Mouse (Mus musculus) liver (tissue): Measurements from ENCODE around the gene F2rl2.

ENCODE experiments used
- DNase-seq: peaks from one replicate; pipeline ENCODE4 v3.0.0-alpha.2; 2020; ENCODE audit warnings: mixed read lengths

Gene F2rl2

DNA sequence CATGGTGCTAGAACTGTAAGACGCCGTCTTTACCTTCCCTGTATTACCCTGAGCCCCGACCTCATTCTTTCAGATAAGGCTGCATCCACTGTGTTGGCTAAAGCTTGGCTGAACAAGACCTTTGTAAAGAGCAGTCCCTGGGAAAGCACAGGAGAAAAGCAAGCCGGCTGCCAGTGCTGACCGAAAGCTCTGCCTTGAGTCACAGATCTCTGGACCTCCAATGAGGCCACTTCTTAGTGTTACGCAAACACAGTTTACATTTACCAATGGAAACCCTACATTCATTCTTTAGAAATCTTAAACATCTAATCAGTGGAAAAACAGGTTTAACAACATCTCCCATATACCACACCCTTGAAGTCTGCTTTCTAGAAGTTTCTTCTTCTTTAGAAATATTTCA, 8.9 kb downstream of the F2rl2 start:
- DNase-seq, result no peak

DNA sequence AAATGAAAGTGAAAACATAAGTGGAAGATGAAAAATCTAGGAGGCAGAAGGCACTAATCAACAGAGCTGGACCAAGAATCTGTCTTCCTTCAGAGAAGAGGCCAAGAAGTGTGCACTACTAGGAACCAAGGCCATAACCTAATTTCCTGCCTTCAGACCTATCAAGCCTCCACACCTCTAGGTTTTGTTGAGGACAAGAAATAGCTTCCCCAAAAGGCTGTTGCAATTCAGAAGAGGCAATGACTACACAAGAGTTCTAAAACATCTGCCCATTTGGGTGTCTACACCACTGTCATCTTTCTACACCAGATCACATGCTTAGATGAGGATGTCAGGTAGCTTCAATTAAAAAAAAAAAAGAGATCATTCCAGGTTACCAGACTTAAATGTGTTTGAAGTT, 15.4 kb downstream of the F2rl2 start:
- DNase-seq, result no peak

DNA sequence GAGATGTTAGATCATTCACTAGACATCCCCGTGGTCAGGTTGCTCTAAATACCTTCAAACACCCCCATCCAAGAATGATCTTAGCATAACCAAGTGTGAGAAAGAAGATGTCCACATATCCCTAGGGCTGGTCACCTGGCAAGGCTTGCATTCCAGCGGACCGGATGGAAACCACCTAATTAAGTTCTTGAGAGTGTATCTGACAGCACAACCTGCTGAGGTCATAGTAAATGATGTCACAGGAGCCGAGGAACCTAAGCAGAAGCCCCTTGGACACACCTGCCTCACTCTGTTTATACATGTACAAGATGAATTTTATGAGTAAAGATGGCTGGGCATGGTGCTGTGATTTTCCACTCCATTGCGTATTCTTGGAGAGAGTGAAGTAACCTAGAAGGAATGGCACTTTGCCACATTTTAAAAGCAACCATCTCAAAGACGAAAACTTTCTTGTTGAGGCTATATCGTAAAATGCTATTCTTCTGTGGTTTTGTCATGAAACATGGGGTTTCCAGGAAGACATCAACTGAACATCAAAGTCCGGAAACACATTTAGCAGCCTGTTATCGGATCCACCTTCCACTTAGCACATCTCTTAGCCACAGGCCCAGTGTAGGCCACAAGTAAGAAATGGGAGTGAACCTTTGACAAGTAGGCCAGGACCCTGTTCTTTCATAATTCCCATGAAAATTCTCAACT, 16.1 kb downstream of the F2rl2 start:
- no peak for DNase-seq

DNA sequence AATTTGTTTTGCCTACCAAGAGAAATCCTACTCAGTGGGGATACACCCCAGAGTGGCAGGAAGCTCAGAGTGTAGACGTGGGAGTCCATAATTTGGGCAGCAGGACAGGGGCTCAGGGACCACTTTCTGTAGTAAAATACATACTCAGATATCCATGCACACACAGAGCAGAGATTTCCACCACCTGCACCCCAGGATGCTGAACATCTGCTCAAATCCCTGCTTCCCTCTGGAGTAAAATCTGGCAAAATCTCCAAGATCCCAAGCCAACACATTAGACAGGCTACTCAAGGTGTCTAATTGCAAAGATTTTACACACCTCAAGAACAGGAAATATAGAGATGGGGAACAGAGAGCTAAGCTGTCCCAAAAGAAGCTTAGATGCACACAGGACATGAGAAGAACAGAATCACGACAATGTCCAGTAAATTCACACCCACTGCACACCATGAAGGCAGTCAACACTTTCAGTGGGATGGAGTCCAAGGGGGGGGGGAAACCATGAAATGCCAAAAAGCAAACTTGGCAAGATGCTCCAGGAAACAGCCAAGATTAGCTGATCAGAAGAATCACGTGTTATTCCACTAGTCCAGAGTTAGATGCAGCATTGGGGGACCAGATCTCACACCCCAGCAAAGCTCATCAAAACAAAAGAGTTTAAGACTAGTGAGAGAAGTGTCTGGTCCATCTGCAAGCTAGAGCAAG, 17.8 kb downstream of the F2rl2 start:
- DNase-seq, result no peak

DNA sequence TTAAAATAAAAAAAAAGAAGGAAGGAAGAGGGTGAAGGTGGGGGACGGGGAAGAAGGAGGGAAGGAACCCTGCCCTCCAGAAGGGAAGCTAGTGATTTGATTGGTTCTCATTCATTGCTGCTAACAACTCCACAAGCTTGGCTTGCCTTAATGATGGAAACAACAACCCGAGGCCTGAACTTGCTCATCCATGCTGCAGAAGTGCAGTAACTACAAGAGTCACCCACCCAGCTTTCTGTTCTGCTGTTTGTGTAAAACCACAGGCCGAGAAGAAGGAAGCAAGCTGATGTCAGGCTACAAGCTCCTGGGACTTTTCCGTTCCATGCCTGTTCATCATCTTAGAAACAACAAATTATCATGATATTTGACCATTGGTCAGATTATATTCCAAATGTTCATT, 18.7 kb downstream of the F2rl2 start:
- DNase-seq, result no peak

DNA sequence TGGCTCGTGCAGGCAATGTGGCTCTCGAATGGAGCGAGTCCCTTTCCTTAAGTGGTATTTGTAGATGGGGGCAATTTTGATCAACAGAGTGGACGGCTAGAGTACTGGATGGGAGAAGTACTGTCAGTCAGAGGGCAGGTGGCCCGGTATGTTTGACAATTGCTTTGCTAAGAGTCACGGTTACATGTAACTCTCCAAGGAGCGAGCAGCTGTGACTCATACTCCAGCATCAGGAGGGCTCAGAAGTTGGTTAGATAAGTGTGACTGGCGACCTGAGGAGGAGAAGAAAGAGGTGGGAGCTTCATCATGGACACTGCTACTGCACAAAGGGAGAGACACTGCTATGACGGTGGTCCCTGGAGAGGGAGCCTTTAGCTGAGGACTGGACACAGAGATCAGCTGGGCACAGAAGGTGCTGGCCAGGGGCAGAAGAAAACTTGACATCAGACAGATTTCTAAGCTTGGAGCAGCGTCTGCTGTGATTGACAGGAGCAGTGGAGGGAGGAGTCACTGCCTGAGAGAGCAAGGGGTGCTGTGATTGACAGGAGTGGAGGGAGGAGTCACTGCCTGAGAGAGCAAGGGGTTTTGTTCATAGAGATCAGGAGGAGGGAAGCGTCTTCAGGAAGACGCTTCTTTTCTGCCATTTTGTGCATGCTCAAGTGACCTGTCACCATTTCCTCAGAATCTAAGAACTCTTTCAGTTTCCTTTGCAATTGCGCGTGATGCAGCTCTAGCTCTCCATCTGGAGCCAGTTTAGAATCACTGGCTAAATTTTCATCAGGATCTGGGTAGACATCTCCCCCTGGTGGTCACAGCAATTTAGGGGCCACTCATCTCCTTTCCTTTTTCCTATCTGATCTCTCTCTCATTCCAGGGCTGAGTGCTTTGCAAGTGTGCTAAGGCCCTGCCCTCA, 22.9 kb downstream of the F2rl2 start:
- peak; percentile 80 for DNase-seq

DNA sequence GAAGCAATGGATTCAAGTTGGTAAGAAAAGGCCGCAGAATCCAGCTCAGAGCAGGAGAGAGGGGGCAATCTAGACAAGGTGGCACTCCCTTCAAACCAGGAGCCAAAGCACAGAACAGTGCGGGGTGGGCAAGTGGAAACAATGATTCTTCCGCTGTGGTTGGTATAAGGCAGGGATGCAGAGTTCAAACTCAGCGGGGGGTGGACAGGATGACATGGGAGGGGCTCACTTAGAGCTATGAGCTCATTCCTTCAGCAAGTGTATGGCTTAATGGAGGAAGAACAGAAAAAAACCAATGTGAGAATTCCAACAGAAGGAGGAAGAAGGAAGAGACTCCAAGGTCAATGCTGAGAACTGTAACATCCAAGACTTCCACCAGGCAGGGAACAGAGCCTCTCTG, 33.8 kb downstream of the F2rl2 start:
- no peak for DNase-seq

DNA sequence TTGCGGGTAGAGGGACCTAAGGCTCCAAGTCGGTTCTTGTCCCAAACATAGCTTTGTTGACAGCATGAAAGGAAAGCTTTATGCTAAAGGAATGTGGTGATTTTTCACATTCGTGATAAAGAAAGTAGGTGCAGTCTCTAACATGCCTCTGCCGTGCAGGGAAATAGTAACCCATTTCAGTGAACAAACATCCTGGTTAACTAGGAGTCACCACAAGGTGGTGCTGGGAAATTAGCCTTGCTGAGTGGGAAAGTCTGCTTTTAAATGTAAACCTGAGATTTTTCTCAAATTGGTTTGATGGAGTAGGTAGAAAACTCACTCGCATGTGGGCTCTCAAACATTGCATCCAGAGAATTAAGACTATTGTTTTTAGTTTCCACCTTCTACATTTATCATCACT, 43.0 kb downstream of the F2rl2 start:
- DNase-seq, result no peak

DNA sequence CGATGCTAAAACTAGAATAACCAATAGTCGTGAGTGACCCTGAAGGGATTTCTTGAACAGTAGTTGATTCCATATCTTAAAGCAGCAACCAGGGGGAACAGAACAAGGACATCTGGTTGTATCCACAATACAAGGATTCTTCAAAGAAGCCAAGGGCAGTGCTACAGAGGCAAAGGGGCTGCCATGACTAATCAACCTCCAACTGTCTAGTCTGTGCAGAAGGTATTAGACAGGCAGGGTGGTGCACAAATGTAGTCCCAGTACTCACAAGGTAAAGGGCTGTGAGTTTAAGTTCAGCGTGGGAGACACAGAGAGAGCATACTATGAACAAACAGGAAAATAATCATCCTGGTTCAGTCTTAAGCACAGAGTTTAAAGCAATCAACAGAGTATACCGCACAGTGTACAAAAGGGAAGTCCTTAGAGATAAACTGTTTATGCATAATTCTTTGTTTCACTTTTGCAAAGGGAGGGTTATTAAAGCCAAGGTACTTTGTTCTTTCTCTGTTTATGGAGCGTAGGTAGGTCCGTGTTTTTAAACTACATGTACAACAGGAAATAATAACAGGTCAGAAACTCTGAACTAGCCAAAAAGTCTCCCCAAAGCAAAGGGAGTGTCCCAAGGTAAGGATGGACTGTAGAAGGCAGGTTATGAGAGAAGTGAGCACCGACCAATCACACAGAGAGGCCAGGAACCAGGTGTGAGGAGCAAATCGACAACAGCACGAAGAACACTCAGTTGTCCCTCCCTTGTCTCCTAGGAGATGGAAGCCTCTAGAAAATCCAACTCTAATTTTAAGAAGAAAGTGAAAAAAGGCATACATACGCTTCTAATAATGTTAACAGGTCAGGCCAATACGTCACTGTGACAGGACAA, 45.4 kb downstream of the F2rl2 start:
- no peak for DNase-seq

DNA sequence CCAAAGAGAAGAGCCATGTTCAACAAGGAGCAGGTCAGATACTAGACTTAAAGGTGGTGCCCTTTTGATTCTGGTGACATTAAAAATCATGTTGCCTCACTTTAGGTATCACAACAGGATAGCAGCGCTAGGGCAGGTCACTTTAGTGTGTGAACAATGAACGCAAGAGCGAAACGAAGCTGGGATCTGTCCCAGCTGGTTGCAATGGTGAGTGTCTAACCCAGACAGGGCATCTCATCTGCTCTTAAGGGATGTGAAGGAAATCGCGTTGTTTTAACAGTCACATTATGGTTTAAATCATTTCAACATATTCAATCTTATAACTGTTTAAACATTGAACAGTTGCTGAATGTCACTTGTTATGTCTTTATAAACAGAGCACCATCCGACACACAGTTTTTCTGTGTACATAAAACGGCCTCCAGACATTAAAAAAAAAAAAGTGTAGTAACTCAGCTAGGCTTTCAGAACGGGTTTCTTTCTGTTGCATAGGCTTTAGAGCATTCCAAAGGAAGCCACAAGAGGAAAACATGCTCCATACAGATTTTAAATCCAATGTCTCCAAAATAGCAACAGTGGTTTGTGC, 46.3 kb downstream of the F2rl2 start:
- no peak for DNase-seq

DNA sequence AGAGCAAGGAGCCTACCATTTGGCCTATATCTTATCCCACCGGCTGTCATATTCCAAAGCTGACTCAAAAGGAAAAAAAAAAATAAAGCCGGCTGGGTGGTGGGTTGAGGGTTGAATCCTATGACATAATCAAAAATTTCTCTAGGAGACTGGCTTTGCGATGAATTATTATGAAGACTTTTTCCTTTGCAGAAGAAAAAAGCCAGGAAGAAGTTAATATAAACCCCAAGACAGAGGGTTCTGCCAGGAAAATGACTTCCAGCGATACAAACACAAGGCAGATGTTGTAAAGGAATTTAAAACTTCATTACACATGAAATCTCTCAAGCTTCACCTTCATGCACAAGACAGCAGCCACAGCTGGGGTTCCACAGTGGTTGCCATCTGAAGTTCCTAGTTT, 48.8 kb downstream of the F2rl2 start:
- no peak for DNase-seq

DNA sequence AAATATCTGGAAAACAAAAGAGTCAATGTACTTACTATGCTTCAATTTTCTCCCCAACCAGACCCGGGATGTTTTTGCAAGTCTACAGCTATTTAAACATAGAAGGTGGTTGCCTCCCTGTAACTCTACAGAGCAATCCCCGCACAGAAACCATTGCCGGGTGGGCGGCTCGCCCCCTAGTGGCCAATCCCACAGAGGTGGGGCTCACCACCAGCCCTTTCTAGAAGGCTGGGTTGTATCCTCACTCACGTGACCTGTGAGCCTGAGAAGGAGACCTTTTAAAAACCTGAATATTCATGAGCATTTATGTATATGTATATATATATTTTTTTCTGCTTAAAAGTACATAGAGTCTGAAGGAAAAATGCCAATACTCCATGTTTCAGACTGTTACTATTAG, 49.9 kb downstream of the F2rl2 start:
- DNase-seq, result peak; percentile 72

DNA sequence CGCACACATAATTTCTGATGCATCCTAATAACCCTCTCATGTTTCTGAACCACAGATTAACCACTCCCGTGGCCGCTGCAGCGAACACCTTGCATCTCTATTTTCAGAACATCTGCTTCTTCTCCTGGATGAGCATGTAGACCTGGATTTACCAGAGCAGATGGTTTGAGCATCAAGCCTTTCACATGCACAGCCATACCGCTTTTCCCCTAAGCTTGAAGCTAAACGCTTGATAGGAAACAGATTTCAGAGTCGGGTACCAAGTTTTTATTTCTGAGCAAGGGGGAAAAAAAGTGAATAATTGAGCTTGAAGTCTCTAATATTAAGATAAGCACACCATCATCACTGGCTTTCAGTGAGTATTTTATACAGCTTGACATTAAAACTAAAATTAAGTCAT, 50.4 kb downstream of the F2rl2 start:
- no peak for DNase-seq

DNA sequence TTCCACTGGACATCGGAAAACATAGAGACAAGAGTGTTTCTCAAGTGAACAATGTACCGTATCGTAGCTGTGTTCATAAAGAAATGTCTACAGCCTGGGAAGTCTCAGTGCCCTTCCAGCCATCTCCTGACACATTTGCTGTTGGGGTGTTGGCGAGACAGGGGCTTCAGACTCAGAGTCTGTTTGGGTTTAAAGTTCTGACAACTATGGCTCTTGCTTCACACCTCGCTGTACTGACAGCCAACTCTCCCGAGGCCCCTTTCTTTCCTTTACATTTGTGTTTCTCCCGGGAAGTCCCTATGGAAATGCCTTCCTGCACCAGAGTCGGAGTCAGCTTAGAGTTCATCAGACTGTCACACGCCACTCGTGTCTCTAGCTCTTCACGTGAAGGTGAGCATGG, 50.9 kb downstream of the F2rl2 start:
- DNase-seq, result no peak
